Mouse (Mus musculus) T-helper 1 cell (primary cell): ENCODE results near the gene Nphp1.

Experiments used
- in situ Hi-C: fragments of 300-600 bp; cut with MboI, MseI; formaldehyde crosslinking; loops from one replicate; pipeline ENCODE4 v1.15.1; 2025; ENCODE audit warnings: high pct_unique_total_duplicates

Gene Nphp1

GRCm38 (mm10) chr2:127749376-127749775, 39.3 kb downstream of the Nphp1 start:
- in situ Hi-C loops = no loop called here

- in situ Hi-C loops = no loop called here
Observed at GRCm38 (mm10) chr2:127748316-127748715, 40.4 kb downstream of the Nphp1 start.

DNA sequence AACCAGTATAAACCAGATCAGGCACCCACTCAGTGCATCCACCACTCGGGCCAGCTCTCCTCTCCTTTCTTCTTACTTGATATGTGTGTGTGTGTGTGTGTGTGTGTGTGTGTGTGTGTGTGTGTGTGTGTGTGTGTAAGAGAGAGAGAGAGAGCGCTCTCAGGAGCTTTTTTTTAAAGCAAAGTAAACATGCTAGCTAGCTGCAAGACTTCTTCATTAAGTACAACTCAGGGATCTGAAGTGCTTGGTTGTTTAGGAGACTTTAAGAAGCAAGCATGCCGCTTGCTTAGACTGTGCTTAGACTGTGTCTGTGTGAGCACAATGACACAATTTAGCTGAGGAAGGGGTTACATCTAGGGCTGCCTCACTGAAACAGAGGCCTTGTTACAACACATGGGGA, 46.1 kb downstream of the Nphp1 start:
- in situ Hi-C loops = no loop called here

DNA sequence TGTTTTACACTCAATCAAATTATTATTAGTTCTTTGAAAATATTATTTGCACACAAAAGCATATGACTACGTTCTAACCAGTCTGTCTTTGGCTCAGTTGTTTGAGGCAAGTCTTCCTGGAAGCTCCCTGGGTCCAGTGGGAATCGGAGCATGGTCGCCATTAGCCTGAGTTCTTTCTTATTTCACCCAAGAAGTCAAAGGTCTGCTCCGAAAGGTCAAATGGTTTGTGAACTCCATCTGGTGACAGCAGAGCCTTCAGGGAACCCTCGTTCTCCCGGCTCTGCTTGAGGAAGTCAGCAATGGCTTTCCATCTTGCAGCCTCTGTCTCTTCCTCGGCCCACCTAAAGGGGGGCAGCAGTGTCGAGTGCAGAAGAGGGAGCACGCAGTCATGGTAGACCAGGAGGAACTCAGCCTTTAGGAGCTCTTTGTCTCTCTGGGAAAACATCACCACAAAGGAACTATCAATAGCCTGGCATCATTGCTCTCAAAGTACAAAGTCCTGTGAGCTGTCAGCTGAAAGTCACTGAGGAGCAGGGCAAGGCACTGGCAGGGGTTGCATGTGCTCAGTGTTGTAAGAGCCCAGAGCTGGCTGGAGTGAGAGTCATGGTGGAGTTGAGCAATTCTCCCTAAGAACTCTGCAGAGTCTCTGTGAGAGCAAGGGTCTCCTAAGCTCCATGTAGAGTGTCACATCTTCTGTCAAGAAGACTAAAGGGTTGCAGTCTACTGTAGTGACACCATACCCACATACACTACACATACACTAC, 47.8 kb downstream of the Nphp1 start:
- in situ Hi-C loops = no loop called here

DNA sequence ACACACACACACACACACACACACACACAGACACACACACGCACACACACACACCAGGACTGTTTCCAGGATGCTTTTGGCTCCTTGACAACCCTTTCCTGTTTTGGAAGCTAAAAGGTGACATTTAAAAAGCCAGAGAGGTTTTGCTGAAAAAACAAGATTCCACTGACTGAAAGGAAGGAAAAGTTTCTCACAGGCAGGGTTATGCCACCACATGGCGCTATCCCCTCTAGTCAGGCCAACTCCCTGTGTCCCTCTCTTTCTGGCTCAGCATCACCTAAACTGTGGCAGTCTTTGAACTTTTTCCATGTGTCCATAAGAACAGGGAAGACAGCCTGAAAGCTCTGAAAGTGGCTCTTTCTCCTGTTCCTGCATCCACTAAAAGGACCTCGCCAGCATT, 50.8 kb downstream of the Nphp1 start:
- in situ Hi-C loops = no loop called here

GRCm38 (mm10) chr2:127736631-127737209, 52.0 kb downstream of the Nphp1 start:
- in situ Hi-C loops = no loop called here

DNA sequence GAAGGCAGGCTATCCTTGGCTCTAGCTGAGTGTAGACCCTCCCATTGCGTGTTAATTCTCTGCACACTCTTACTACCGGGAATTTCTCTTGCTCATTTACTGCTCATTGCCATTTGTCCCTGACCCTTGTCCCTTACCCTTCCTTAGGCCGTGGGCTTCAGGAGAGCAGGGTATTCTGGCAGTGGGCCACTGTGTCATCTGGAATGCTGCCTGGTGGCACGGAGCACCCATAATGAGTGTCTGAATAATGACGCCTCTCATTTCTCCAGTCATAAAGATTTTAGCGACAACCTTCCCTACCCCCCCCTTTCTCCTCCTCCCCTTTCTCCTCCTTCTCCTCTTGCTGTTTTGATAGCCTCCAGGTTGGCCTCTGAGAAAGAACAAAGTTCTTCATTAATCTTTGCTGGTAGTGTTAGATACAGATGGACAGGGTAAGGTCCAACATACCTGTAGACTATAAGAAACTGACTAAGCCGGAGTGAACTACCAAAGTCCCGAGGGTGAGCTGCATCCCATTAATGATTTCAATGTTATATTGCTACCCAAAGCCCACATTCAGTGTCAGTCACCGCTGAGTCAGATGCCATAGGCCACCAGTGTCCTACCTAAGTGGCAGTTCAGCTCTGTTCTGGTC, 53.1 kb downstream of the Nphp1 start:
- in situ Hi-C loops = no loop called here

GRCm38 (mm10) chr2:127734889-127735288, 53.8 kb downstream of the Nphp1 start:
- in situ Hi-C loops = no loop called here

DNA sequence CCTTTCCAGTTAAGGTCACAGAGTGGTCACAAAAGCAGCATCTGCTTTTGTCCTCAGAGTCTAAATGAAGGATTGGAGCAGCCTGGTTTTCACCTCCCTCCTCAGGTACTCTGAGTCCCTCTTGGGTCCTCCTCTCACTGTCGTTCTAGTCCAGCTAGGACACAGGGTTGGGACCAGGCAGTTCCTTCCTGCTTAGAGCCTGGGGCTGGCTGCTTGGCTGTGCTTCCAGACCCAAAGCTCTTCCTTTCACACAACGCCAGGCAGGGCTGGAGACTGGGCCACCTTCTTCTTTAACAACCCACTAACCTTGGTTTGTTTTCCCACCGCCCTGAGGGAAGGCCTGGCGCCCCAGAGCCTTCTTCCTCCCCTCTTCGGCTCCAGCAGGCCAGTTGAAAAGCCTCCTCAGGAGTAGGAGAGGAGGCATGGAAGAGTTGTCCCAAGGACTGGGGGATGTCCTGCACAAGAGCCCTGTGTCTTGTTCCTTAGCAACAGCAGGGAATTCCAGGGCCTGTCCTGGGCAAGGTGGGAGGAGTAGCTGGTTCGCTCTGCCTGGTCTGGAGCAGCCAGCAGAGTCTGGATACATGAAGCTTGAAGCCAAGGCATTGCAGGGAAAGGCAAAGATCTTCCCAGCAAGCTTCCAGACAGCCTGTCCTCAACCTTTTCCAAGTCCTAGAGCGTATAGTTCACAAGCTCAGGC, 58.2 kb downstream of the Nphp1 start:
- in situ Hi-C loops = no loop called here

DNA sequence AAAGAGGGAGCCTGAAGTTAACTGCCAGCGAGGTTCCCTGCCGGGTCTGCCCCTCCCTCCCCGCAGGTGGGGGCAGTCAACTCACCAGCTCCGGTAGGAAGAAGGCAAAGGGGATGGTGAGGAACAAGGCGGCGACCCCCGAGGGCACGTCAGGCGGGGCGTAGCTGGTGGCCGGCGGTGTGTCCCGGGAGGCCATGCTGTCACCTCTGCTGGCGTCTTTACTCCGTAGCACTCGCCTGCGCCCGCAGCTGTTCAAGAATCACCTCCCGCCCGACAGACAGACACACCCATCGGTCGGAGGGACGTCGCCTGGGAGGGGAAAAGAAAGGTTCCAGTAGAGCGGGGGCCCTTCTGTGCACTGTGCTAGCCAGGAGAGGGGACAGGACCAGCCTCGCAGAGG, 59.0 kb downstream of the Nphp1 start, which contains the start of gene Mall:
Gene Mall, minus strand, starts transcription at position 262 of the 400 bp plus-strand sequence.
- in situ Hi-C loops = no loop called here

DNA sequence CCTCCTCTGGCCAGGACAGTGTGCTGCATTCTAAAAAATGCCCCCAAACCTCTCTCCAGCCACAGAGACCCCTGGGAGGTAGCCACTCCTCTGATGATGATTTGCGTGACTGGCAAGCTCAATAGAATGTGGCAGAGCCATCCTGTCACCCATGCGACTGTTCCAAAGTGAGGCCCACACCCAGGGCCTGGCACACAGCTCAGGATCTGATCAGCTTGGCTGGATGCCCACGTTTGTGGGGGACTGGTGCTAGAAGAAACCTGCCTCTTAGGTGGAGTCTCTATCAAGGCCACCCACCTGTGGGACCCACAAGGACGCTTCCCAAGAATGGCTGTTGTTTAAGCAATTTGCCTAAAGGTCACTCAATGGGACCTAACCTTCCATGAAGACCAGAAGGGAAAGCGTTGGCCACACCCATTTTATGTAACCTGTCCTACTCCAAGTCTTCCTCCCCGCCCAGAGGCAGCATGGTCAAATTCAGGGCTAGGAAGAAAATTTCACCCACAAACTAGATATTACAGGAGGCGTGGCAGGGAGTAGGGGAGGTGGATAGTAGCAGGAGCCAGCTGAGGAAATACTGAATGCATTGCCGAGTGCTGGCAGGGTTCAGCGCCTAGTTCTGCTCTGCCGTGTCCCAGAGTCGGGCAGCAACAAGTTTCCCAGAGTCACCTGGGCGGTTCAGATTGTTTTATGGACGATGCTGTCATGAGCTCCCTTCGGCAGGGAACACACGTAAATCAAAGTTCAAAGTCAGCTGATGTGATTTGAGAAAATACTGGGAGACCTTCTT, 59.8 kb downstream of the Nphp1 start:
- in situ Hi-C loops = no loop called here

GRCm38 (mm10) chr2:127728146-127728545, 60.6 kb downstream of the Nphp1 start:
- in situ Hi-C loops = no loop called here

- in situ Hi-C loops = no loop called here
Observed at GRCm38 (mm10) chr2:127723193-127723592, 65.5 kb downstream of the Nphp1 start.

DNA sequence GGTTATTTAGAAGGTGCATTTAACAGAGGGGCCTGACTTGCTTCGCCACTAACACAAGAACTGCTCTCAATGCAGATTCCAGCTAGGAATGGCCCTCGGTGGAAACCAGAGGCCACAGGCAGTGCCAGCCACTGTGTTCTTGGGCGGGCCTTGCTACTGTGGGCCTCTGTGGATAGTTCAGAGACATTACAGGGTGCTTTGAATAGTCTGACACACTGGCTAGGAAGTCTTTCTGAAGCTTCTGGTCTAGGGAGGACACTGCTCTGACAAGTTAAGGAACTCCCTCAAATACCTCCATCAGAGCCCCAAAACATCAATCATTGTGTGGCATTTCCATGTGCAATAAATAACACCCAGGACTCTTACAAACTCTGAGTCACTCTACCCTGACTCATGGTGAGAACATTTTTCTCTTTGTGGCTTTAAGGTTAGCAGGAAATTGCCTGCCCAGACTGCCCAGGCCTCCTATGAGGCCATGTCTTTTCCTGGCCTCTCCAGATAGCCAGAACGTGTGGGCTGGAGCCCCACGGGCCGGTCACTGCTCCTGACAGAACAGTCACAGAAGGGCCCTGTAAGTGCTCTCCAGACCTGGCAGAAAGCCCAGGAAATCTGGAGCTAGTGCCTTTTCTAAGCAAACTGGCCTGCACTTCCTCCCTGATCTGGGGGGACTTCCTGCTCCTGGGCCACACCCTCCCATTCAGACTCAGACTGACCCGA, 66.4 kb downstream of the Nphp1 start:
- in situ Hi-C loops = no loop called here

- in situ Hi-C loops = no loop called here
Observed at GRCm38 (mm10) chr2:127718839-127719468, 69.7 kb downstream of the Nphp1 start.

GRCm38 (mm10) chr2:127714726-127715125, 74.0 kb downstream of the Nphp1 start:
- in situ Hi-C loops = no loop called here

- in situ Hi-C loops = no loop called here
Observed at GRCm38 (mm10) chr2:127708792-127709191, 79.9 kb downstream of the Nphp1 start.

GRCm38 (mm10) chr2:127708060-127708459, 80.6 kb downstream of the Nphp1 start:
- in situ Hi-C loops = no loop called here

DNA sequence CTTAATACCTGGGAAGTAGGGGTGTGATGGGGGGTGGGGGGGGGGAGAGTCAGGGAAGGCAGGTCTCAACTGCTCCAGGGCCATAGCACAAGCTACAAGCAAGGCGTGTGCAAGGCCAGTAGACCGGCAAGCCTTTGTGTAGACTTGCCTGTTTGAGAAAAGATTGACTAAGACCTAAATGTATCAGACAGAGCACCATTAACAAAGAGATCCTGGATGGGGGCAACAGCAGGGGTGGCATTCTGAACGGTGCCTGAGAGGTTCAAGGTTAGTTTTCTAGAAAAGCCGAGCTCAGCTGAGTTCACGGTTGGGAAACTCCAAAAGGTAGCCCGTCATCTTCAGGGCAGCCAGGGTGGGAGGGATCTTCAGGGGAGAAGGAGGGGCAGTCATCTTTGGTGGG, 83.4 kb downstream of the Nphp1 start:
- in situ Hi-C loops = no loop called here
